Mouse (Mus musculus) regulatory T cell (primary cell): ENCODE measurements around the gene Actr3.
"Not testable (repeated sequence)": the region's sequence is repeated elsewhere in the genome, so short reads cannot be mapped to it uniquely, and the experiment has no call there.

Experiments used
- in situ Hi-C: fragments of 300-600 bp; cut with MboI, MseI; formaldehyde crosslinking; loops from one replicate; pipeline ENCODE4 v1.15.1; 2025; ENCODE audit warnings: high pct_unique_total_duplicates

The Actr3 gene

DNA sequence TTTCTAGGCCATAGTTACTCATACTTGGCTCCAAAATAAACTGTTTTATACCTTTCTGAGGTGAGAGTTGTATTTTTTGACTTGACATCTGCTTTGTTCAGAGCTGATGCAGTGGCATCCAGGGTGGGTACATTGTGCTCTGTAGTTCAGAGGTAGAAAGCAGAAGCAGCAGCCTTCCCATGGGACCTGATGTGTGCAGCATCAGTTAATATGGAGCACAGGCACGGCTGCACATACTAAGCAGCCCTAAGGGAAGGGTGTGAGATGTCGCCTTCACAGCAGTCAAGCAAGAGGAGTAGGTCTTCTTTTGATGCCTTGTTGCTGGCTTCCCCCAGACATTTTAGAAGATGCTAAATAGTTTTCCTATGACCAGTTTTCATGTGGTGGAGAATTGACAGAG, 3.3 kb upstream of the Actr3 start:
- in situ Hi-C loops, result no loop called here

DNA sequence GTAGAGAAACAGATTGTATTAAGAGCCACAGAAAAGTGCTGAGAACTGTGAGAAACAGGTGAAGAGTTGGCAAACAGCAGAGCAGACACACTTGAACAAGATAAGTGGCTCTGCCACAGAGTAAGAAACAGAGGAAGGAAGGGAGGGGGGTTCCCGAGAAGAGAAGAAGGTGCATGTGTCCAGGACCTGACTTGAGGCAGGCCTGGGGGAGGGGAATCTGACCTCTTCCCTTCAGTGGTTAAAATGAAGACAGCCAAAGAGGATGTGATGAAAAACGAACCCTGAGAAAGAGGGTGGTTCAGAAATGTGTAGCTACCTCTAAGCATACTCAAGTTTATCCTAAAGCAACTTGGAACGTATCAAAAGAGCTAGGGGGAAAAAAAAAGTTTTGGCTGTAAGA, 2.4 kb upstream of the Actr3 start:
- in situ Hi-C loops, result no loop called here

DNA sequence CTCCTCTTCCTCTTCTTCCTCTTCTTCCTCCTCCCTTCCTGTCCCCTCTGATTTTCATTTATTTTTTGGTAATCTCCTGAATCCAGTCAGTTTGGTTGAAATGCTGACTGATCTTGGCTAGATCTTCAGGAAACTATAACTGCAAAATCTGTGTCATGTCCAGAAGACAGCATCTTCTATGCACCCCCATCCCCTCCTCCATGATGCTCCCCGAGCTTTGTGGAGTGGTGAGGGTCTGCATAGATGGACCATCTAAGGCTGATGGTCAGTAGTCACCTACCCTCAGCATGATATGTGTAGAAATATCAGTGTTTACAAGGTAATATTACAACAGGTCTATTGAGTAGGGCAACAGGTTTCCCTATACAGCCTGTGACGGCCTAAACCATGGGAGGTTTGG, 1.6 kb upstream of the Actr3 start:
- in situ Hi-C loops, result no loop called here

DNA sequence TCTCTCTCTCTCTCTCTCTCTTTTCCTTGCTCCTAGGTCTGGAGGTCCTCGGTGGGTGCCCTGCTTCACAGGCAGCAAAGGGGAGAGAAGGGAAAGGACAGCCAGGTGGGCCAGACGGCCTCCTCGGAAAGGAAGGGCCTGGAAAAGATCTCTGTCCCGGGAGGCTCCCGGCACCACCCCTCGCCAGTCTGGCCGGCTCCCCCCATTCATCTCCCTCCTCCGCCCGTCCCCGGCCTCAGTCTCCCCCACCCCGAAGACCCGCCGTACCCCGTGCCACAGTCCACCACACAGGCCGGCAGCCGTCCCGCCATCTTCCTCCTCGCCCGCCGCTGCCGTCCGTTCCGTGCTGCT, 534 bp downstream of the Actr3 start:
- in situ Hi-C loops, result no loop called here

DNA sequence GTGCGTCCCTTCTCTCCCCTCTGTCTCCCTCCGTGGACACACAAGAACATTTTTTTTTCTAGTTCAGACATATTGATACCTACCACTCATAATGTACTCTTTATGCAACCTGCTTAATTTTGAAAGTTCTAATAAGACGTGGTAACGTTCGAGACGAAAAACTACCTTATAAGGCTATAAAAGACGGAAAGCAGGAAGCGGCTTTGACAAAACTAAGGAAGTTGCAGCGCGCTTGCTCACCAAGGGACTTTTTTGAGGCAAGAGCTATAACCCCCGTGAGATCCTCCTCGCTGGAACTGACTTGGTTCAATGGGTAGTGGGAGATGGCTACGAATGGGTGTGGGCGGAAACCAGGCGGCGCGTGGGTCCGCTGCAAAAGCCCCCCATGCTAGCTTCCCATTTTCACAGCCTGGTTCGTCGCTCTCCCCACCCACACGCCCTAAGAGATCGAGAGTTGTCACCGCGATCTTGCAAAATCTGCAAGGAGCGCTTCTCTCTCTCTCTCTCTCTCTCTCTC, 984 bp downstream of the Actr3 start:
- in situ Hi-C loops, result loop anchor here (5.0 kb wide), 1 partner anchor 128 kb away; the partner anchor contains the start of gene Slc35f5

DNA sequence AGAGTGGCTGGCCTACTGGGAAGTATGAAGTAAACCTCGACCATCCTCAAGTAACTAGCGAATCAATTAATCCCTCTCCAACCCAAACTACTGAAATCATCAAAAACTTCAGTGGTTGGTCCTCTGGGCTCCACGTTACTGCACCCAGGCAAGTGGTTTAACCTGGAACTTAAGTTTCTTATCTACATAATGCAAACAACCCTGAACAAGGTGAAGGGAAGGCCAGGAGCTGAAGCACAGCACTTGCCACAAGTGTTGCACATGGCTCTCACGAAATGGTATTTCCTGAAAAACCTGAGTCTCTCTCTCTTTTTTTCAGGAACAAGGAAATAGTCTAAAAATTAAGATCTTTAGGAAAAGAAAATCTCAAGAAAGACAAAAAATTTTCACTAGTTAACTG, 4.2 kb downstream of the Actr3 start:
- in situ Hi-C loops, result loop anchor here (5.0 kb wide), 1 partner anchor 131 kb away; the partner anchor contains the start of gene Slc35f5

DNA sequence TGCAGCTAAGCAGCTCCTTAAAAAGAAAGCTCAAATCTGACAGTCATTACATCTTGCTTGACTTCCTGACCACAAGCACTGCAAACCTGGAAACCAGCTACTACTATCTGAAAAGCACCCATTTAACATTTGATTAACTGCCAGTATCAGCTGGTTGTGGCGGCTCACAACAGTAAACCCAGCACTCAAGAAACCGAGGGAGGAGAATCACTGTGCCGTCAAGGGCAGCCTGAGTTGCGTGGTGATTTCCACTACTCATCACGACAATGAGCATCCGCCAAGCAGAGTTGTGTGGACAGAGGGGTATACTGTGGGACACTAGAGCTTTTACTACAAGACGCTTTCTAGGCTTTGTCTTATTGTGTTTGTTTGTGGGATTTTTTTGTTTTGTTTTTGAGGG, 4.8 kb downstream of the Actr3 start:
- in situ Hi-C loops, result loop anchor here (5.0 kb wide), 1 partner anchor 132 kb away; the partner anchor contains the start of gene Slc35f5

DNA sequence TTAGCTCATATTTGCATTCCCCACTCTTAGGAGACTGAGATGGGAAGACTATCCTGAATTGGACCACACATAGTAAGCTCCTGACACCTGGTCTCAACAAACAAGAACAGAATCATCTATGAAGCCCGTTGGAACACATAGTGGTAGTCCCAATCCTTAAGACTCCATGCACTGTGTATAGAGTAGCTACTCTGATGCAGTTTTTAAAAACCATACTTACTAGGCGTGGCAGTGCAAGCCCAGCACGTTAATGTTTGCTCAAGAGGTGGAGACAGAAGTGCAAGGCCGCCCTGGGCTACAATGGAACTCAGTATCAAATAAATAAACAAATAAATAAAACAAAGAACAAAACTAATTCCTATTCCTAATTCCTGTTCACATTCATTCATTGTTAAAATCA, 5.5 kb downstream of the Actr3 start:
- in situ Hi-C loops, result loop anchor here (5.0 kb wide), 1 partner anchor 132 kb away; the partner anchor contains the start of gene Slc35f5

DNA sequence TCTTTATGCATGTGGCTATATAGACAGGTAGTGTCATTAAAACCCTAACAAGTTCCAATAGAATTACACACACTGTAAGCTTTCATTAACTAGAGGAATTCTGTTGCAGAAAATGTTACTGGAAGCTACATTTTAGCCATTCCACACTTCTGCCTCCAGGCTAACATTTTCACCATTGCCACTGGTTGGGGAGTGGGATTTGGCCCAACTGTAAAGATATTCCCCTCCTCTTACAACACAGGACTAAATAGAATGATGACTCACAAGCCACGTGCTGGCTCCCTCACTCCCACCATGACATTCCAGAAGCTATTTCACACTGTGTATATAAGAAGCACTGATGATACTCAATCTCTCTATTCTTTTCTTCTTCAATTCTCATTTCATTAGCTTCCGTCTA, 7.2 kb downstream of the Actr3 start:
- in situ Hi-C loops, result no loop called here

DNA sequence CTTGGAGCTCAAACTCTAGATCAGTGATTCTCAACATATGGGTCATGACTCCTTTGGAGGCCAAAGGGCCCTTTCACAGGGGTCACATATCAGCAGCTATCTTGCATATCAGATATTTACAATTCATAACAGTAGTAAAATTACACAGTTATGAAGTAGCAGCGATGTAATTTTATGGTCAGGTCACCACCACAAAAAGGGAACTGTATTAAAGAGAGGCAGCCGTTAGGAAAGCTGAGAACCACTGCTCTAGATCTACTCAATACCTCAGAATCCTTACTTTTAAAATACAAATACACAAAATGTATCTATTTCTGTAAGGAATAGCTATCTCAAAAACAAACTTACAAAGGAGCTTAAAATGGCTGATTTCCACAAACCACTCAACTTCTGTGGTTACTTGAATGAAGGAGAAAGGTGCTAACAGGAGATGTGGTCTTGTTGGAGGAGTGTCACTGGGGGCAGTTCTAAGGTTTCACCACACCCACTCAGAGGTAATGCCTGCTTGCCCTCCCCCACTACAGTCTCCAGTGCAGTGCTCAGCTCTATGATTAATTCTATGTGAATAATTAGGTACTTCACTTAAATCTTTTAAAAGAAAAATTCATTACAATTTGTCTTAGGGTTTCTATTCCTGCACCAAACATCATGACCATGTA, 9.0 kb downstream of the Actr3 start:
- in situ Hi-C loops, result no loop called here

DNA sequence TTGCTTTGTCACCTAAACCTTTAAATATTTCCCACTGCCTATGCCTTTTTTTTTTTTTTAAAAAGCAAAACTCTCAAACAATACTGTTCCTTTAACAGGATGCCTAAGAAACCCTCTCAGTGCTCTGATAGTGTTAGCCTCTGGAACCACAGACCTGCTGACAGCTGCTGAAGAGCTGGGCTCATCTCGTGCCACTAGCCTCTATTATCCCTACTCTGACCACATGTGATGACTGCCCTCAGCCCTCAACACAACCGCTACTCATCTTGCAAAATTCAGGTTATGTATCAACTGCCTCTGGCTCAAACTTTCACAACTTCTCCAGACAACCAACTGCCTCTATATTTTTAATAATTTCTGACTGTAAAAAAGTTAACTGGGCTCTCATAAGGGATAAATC, 15.6 kb downstream of the Actr3 start:
- in situ Hi-C loops, result no loop called here

DNA sequence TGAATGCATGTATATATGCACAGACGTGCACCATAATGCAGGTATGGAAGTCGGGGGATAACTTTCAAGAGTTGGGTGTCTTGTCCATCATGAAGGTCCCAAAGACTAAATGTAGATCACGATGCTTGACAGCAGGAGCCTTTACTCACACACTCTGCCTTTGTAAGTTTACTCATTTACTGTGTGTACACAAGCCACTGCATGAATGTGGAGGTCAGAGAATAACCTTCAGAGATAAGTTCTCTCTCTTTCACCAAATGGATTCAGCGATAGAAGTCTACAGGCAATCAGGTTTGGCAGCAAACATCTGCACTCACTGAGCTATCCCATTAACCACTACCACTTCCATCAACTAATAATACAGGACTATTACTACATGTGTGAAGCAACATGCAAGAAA, 16.8 kb downstream of the Actr3 start:
- in situ Hi-C loops, result no loop called here

DNA sequence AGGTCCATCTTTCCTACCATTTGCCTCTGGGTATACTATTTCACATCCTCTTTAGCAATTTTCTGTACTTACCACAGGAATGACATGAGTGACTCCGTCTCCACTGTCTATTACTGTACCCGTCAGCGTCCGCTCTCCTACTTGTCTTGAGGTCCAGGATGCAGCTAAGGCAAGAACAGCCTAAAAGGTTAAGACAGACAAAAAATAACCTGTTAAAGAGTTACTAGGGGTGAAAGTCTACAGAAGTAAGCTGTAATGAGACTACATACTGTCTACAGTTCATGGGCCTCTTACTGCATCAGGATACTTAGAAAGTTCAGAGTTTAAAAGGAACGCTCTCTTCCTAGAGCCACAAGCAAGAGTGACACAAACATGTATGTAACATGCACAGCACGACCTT, 28.3 kb downstream of the Actr3 start:
- in situ Hi-C loops, result no loop called here

DNA sequence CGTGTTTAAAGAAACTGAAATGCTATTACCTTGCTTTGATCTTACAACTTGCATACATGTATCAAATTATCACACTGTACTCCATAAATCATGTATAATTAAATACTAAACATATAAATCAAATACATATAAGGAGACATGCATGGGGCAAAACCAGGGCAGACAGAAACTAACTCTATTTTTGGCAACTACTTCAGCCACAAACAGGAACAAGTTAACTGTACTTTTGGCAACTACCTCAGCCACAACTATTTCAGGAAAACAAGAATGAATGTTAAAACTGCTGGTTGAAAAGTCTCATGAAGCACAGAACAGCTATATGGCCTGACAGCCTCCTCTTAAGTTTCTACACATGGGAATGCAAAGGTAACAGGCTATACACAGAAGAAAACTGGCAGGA, 40.1 kb downstream of the Actr3 start:
- in situ Hi-C loops, result no loop called here

DNA sequence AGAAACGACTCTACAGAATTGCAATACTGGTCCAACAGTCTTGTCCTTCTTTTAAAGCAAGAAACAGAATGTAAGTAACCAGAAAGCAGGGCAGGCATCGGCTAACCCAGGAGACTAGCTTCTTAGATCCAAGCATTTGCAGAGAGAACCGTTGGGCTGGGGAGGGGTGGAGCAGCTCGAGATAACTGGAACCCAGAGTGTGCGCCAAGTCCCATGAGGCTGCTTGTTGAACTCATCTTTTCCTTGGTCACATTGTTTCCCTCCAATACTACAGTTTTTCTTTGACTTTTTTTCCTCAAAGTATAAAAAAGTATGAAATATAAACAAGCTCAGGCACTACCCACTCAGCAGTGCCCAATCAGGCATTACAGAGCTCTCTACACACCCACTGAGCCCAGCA, 42.2 kb downstream of the Actr3 start:
- in situ Hi-C loops, result not testable (repeated sequence)

DNA sequence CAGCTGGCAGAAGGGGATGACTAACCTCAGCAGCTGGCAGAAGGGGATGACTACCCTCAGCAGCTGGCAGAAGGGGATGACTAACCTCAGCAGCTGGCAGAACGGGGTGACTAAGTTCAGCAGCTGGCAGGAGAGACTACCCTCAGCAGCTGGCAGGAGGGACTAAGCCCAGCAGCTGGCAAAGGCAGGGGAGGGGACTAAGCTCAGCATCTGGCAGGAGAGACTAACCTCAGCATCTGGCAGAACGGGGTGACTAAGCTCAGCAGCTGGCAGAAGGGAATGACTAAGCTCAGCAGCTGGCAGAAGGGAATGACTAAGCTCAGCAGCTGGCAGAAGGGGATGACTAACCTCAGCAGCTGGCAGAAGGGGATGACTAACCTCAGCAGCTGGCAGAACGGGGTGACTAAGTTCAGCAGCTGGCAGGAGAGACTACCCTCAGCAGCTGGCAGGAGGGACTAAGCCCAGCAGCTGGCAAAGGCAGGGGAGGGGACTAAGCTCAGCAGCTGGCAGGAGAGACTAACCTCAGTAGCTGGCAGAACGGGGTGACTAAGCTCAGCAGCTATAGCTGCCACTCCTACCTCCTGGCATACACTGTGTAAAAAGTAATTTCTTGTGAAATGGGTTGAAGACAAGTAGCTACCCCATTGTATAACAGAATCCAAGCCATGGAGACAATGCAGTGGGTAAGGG, 45.3 kb downstream of the Actr3 start:
- in situ Hi-C loops, result not testable (repeated sequence)

DNA sequence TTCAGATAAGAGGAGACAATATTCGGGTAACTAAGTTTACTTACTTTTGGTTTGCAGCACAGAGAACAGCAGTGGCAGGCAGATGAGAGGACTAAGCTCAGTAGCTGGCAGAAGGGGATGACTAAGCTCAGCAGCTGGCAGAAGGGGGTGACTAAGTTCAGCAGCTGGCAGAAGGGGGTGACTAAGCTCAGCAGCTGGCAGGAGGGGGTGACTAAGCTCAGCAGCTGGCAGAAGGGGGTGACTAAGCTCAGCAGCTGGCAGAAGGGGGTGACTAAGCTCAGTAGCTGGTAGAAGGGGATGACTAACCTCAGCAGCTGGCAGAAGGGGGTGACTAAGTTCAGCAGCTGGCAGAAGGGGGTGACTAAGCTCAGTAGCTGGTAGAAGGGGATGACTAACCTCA, 45.9 kb downstream of the Actr3 start:
- in situ Hi-C loops, result not testable (repeated sequence)

DNA sequence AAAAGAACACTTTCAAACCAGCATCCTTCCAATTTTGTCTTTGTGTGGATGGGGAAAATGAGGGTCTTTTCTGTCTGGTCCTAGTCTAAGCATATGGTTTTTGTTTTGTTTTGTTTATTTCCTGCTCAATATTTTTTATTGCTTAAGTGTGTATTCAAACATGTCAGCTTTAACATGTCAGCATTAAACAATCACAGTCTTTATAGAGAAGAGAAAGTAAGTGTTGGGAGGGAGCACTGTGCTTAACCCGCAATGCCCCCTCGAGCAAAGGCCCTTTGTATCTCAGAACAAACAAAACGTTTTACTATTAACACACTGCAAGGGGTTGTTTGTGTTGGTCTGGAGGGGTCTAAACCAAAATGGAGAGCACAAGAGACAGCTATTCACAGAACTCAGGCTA, 47.2 kb downstream of the Actr3 start:
- in situ Hi-C loops, result no loop called here

DNA sequence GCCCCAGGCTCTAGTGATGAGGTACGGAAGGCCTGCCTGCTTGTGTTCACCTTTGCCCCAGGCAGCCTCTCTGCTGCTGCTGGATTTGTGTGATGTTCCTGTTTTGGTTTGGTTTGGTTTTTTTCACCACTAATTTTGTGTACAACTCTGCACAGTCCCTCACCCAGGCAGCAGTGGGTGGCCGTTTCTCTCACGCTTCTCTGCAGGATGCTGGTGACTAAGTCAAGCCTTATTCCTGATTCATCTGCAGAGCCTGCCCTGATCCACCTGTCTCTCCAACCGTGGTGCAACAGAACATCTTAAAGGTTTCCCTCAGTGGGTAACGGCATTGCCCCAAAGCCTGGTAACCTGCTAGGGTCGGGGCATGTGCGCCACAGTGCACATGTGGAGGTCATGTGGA, 49.3 kb downstream of the Actr3 start:
- in situ Hi-C loops, result no loop called here

DNA sequence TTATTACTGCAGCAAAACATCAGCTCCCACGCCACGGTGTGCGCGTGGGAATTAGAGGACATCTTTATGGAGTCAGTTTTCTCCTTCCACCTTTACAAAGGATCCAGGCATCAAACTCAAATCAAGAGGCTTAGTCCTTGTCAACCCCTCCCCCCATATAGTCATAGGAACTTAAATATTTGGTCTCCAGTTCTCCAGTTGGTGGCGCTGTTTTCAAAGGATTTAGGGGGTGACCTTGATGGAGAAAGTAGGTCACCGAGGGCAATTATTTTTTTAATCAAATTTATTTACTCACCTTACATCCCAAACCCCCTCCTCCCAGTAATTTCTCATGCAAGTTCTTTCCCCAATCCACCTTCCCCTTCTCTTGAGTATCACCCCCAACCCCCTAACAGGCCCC, 52.9 kb downstream of the Actr3 start:
- in situ Hi-C loops, result no loop called here

DNA sequence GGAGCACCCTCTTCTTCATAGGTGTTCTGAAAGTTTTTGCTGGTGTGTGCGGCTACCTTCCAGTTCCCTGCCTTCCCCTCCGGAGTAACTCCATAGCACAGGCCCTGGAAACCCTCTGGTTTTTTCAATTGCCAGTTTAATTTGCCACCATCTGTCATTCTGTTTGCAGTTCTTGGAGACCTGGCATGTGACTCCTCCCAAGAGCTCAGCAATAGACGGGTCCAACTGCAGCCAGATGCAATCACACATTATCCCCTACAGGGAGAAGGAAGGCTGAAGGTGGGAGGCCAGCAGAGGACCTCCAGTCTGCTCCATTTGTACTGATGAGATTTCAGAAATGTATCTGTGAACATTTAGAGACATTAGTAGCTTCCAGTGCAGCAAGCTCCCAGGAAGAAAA, 56.6 kb downstream of the Actr3 start:
- in situ Hi-C loops, result no loop called here

DNA sequence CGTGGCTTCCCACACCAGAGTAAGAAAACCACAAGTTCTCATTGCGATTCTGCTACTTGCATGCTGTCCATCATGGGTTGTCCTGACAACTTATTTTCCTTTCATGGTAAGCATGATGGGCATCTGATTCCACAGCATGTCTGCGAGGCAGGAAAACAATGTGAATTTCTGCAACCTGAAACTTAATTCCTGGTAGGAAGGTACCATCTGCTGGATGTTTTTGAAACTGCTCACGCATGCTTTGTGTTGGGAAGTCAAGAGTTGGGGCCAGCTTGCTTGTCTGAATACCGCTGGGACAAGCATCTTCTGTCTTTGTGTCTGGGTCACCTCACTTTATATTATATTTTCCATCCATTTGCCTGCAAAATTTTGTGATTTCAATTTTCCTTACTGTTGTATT, 62.7 kb downstream of the Actr3 start:
- in situ Hi-C loops, result no loop called here

DNA sequence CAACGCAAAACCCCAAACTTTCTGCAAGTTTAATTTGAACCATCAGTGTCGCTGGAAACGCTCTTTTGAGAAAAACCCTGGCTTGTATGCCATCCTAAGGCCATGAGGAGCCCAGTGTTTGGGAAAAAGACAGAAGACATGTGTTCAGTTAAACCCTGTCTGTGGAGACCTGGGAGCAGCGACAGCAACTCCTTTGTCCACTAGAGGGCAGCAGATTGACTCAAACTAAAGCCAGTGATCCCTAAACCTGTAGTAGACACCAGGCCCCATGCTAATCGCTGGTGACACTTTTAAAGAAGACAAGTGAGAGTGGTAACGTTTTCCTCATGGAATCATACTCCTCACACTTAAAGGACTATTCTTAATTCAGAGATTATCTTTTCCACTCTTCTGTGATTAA, 64.7 kb downstream of the Actr3 start:
- in situ Hi-C loops, result no loop called here
